Mouse (Mus musculus) CD4-positive, CD25-positive, alpha-beta regulatory T cell, adult 2 months (primary cell): ENCODE measurements at regions not wholly inside any gene's neighbourhood (a gene's known extent, or its start where the extent isn't known, plus 50 kb on each side); places are given as distances from the start of the nearest gene placed in this dataset.

Experiments used
- DNase-seq: peaks from one replicate; pipeline ENCODE4 v3.0.0-alpha.2; 2012; ENCODE audit warnings: low read depth, low spot score

DNA sequence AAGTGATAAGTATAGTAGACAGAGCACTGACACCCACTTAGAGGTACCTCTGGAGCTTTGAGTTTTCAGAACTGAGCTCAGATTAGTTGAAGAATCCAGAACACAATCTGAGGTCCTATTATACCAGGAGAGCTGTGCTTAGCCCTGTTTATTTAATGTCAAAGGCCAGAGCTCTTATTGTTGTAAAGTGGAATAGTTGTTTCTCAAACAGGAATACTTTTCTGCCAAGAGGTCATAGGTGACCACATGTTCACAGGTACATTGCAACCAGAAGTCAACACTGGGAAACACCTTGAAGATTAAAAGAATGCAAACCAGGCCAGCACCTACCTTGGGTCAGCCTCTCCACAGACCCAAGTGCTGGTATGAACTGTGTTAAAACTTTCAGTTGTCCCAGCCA is 291.9 kb upstream of the 4930412O13Rik start:
- no peak for DNase-seq

DNA sequence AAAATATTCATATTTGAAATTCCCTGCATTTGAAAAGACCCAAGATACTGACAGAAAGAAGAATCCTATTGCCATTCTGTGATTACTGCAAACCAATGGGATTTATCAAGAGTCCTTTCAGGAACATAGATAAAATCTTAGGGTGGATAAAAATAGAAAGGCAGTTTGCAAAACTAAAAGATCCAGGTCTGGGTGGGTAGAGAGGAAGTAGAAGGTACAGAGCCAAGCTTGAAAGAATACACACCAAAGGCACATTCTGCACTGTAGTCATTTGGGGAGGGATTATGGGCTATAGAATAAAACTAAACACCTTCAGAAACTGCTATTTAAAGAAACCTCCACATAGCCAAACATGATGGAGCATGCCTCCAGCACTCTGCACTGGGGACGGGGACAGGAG is 288.5 kb upstream of the 4930412O13Rik start:
- peak; percentile 9 for DNase-seq

DNA sequence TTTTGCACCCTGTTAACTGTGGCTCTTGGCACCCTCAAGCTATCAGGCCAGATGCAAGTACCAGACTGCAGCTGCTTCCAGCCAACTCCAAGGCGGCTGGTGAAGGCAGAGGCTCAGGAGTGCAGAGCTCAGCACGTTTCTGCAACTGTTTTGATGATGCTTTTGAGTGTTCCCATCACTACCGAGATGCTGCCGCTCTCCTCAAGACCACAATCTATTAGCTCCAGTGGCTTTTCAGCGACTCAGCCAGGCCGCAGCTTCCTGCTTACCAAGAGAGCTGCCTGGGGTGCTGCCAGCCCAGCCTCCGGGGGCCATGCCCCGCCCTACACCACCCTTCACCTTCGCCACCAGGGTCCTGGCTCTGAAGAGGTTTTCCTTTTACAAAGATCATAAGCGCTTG is 287.1 kb upstream of the 4930412O13Rik start:
- peak; percentile 89 for DNase-seq

DNA sequence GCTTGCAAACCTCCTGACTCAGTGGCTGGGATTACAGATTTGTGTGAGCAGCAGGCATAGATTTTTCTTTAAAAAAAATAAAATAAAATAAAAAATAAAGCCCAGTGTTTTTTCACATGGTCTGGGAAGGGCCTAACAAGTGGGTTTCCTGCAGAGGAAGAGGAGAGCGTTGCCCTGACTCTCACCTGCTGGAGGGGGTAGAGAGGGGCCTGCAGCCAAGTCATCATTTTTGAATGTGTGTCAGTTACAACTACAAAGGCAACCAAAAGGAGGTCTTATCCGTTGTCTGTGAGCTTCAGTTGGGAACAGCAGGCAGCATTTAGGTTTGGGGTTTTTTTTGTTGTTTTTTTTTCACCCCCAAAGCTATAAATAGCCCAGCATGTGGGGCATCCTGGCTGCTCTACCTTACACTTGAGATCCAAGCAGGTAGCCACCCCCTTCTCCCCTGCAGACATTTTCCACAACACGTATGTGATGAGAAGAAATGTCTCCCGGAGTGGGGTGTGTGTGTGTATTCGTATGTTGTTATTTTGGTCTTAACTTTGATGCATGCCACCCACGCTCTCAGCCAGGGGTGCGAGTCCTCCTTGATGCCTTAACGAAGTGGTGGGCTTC is 285.7 kb upstream of the 4930412O13Rik start:
- DNase-seq: peak; percentile 54

DNA sequence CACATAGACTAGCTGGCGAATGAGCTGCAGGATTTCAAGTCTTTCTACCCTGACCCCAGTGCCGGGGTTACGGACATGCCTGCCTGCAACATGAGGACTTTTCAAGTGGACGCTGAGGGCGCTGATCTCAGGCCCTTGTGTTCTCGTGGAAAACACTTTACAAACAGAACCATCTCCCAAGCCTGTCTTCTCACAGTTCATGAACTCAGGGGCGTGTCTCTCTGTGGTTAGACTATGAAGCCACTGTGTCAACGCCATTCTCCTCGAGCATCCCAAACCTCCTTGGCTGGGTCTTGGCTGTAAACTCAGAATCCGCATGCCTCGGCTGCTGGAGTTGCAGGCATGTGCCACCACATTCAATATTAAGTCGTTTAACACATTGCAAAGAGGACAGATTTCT is 284.9 kb upstream of the 4930412O13Rik start:
- peak; percentile 37 for DNase-seq

DNA sequence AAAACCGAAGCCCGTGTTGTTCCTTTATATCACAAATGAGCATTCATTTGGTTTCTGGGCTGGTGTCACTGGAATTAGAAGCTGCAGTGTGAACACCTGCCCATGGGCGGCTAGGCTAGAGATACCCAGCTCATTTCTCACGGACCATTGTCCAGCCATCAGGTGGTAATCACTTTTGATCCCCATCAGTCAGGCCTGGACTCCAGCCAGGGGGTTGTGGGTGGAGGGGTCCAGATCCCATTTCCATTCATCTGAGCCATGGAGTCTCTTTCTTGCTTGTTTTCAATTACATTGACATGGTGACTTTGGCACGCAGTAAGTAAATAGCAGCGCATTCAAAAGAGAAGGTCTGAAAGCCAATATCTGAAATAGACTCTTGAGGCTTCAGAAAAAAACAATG is 276.1 kb upstream of the 4930412O13Rik start:
- DNase-seq: no peak

DNA sequence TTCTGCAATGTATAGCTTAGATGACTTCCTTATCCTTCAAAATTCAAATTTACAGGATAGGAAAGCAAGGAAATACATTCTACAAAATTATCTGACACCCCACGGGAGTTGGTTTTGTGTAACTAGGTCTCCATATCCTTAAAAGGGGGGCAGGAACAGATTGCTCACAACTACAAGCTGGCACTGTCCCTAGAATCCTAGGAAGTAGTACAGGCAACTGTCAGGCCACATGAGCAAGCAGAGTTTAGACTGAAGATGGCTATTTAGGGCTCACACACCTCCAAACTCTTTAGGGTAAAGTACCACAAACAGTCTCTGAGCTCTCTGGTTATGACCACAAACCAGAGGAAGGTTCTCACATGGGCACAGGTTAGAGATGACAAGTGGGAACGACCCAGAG is 273.5 kb upstream of the 4930412O13Rik start:
- no peak for DNase-seq

DNA sequence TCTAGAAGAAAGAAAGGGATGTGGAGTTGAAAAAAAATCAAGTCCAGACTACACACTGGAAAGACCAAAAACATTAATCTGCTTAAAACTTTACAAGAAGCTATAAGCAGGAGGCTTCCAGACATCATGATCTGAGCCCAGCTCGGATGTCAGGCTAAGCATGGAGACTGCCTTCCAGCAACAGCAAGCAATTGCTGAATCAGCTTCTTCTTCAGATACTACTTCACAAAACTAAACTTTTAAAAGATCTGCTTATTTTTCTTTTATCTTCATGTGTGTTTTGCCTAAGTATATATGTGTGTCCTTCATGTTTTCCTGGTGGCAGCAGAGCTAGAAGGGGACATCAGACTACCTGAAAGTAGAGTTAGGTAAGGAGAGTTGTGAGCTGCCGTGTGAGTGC is 266.6 kb upstream of the 4930412O13Rik start:
- no peak for DNase-seq

DNA sequence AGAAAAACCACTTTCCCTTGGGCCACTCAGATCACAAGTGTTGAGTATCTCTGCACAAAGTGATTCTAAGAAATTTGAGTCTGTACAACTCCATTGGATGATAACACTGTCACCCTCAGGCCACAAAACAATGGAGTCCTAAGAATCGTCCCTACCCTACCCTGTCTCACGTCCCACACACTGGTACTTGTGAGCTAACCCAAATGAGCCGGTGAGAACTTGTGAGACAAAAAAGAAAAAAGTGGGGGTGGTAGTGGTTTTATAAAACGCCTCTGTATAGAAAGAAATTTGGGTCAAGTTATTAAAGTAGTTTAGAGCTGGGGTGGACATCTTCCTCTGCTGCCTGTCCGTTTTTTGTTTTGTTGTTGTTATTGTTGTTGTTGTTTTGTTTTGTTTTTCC is 264.8 kb upstream of the 4930412O13Rik start:
- DNase-seq: peak; percentile 10

DNA sequence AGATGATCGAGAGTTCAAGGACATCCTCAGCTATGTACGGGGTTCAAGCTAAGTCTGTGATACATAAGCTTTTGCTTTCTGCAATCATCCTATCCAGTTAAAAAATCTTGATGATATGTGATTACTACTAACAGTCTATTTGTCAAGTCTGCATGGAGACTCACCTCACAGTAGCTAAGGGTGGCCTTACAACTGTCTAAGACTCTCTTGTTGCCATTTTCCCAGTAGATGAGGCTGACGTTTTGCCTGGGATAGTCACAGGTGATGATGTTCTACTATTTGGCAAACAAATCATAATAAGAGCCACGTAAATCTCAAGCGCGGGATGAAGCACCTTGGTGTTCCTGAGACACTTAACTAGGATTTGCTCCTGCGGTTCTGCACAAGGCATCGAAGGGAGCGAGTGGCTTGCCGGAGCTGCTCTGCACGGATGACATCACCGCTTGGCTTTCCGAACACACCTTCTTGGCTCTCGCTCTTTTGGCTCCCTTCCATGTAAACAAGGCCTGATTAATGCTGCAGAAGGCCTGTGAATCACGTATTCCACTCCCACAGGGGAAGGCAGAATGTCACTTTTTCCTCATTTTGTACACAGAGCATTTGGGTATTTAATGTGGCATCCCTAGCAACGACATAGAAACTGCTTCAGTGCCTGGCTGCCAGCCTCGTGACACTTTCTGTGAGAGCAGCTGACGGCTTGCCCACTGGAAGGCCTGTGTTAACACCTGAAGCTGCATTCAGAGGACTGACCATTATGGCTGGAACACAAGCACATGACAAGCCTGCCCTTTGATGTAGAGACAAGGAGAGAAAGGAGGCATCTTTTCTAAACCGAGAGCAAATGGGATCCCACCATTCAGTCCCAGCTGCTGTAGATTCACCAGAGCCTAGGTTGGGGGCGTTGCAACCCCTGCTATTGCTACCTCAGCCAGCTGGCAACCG is 260.5 kb upstream of the 4930412O13Rik start:
- DNase-seq: no peak

DNA sequence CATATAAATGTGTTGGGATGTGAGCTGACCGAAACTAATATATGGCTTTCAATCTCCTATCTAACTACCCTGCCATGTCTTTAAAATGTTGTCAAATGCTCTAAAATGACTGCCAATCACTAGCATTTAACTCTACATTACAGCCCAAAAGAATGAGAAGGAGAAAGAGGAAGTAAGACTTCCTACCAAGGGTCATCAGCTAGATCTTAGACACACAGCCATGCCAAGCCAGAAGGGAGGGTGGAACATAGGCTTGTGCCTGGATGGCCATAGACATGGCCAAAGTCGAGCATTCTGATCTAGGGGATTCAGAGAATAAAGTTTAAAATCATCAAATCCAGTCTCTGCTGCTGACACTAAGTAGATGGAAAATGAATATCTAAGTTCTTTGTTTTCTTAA is 257.4 kb upstream of the 4930412O13Rik start:
- DNase-seq: no peak

DNA sequence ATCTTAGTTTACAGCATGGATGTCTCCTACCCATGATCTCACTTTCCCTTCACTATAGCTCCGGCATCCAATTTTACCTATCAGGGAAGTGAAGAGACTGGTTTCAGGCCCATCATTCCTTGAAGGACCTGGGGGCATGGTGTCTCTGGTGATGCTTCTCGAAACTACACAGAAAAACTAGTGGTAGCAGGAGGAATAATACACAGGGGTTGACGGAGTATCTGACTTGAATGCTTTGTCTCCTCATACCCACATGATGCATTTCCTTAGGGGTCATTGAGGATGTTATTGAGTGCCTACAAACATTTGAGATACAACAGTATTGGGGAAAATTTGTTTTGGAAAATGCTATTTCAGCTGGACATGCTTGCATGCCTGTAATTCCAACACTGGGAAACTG is 253.0 kb upstream of the 4930412O13Rik start:
- DNase-seq: no peak

DNA sequence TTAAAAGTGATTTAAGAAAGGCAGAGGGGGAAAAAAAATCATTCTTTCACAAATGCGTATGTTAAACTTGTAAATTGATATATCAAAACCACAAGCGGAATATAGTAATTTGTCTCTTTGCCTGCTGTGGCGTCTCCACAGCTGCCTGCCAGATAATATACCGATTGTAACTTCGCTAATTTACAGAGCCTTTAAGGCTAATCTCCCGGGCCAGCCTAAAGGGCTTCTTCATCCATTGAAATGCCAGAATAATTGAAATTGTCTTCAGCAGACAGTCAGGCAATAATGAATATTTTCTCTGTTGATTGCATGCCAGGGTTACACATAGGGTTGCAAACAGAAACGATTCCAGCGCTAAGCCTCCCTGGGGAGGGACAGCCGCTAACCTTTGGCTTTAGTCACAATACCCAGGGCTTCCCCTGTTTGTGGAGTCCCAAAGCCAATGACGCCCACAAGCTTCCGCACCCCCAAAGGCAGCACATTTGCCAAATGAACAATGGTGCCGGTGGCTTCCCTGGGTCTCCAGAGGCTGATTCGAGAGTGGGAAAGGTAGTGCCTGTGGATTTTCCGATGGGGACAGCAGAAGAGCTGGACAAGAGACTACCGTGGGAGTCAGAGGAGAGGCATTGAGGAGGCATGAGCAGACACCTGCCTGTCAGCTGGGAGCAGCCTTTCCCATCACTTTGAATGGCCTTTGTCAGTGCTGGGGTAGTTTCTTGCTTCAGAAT is 248.2 kb upstream of the 4930412O13Rik start:
- DNase-seq: peak; percentile 27

DNA sequence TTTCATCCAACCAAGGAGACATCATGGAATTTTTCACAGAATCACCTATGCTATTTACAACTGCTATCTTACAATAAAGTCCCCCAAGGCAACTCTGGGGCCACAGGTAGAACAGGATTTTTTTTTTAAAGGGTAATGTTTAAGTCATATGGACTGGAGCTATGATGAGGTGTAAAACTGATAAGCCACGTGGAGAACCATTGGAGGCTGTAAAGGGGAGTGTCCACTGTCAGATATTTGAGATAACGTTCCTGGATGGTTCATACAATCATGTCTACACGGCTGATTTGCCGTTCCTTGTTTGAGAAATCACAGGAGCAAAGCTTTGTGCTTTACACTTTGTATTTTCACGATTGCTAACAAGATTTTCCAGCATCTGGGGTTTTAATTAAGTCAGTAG is 241.8 kb upstream of the 4930412O13Rik start:
- DNase-seq: no peak

DNA sequence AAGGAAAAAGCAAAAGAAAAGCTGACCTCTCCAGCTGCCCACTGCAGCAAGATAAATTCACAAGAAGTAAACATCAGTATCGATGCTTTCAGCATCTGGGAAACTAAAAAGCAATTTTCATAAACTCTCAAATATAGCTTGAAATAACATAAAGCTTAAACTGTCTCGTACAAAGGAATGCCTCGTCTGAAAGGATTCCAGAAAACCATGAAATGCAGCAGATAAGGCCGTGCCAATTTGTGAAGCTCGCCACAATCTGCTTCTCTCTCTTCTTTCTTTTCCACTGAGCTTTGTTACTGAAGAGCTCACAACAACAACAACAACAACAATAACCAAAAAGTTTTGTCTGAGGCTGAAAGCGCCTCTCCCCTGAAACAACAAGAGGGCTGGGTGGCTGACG is 239.4 kb upstream of the 4930412O13Rik start:
- DNase-seq: no peak

DNA sequence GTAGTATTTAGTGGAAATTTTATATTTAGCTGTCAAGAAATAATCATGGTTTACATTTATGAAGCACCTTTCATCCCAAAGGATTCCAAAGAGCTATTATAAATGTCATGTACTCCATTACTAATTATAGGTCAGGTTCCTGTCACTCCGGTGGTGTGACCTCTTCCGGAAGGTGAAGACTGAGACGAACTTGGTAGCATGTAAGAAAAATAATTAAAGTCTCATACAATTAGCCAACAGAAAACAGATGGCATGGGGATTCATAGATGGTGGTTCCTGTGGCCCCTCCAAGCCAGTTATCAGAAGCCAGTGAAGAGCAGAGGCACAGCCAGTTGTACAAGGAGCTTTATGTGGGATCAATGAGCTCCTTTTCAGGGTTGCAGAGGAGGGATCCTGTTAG is 238.6 kb upstream of the 4930412O13Rik start:
- DNase-seq: no peak

DNA sequence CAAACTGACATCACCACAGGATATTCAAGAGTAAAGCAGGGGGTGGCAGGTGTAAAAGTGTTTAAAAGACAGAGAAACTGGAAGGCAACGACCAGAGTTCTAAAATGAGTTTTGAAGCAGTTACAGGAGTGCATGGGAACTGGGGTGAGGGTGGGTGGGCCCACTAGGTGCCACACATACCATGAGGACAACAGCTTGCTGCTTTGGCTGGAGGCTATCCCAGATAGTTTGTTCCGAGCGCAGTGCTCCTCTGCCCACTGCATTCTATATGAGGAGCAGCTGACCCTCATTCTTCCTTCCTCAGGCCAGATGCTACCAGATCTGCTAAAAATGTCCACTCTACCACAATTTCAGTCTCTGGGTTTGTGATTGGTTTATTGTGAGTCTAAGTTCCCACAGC is 234.6 kb upstream of the 4930412O13Rik start:
- DNase-seq: no peak

DNA sequence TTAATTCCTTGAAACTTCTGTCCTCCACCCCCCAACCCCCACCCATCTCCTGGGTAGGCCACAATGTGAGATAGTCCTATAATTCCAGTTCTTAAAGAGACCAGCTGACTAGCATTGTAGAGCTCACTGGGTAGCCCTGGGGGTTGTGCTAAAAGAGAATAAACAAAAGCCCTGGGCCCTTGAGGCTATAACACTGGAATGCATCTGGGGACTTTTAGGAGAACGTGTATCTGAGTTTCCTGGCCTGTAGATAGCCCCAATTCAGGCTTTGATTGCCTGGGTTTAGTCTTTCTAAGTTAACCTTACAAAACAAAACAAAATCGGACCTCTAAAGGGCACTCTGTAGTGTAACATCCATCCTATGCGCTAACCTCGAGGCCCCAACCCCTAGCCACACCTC is 234.1 kb upstream of the 4930412O13Rik start:
- DNase-seq: no peak

DNA sequence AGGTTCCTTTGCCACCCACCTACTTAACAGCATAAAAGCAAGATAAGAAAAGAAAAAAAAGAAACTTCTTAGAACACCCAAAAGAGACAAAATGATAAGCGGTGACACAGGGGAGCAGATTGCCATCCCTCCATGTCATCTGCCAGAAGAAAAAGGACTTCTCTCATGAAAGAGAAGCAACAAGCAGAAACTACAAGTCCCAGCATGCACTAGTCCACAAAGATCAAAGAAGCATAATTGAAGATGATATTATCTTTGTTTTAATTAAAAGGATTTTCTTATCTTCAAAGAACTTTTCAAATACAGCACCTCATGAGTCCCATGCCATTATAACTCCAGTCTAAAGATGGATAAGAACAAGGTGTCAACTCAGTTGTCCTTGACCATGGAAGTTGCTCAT is 231.0 kb upstream of the 4930412O13Rik start:
- DNase-seq: peak; percentile 41

DNA sequence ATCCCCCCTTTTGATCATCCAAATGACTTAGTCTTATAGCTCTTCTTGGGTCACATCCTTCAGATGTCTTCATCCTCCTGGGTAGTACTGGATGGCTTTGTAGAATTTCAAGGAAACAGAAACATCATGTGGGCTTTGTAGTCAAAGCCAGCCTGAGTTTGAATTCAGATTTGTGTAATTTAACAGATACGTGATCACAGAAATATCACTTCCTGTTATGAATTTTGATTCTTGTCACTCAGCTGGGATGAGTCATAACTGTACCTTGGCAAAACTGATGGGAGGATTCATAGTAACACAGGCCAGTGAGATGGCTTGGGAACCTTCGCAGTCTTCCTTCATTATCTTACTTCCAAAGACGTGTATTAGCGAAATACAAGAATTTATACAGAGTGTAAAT is 222.2 kb upstream of the 4930412O13Rik start:
- peak; percentile 51 for DNase-seq

DNA sequence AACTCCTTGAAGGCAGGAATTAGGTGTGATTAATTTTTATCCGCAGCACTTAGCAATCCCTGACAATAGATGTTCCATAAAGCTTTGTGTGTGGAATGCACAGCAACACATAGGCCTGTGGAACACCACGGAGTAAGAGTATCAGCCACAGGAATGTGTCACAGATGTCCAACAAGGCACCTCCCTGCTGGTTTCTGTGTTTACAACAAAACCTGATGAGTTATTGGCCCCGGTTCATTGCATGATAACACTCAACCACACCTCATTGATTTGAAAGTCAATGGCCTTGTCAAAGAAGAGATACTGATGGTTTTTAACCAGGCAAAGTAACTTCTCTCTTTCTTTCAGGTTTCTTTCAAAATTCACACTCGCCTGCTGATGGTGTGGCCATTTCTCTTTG is 211.4 kb upstream of the 4930412O13Rik start:
- DNase-seq: no peak

DNA sequence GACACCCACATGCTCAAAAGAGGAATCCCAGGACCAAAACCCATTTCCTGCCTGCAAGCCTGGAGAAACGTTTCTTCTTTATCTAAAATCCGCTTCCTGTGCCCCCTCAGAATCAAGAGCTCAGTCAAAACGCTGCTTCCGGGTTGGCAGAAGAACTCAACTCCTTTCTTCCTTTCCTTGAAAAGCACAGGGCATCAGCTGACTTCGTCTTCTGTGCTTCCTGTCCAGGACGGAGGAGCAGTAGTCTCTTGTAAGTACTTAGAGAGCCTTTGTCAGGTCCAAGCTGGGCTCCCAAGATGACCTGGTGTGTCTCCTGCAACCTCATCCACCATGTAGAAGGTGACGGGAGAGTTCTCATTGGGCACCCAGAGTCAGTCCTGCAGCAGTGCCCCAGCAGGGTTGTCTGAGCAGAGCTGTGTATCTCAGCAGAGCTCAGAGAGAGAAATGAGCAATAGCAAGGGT is 199.3 kb upstream of the 4930412O13Rik start:
- peak; percentile 79 for DNase-seq
